Mouse (Mus musculus): ENCODE measurements around the gene Cops3. TPM values are rescaled to one million over a fixed set of nuclear protein-coding genes. Genes with fewer than 3 reads are reported as not detected.

Cops3 gene
- polyA plus RNA-seq, 1 experiment = 9.9 TPM

- peak overlapping the region; percentile 83; the same call in 1 of the 2 replicates for H3K4me3 ChIP-seq (ENCODE audit: extremely low read depth, insufficient read depth, insufficient read length)
- H3K36me3 ChIP-seq (ENCODE audit: control insufficient read depth, insufficient read depth, low read length) = peaks cover 36% of the 10 kb centered on the region
- no peak for DNase-seq (ENCODE audit: low read depth in 1 of 2, low spot score in 2 of 2)
- TF ChIP-seq CTCF (IDR thresholded peaks at IDR 0.05; ENCODE audit: extremely low read depth, insufficient read depth, insufficient read length, insufficient replicate concordance) (no peak), POLR2A (IDR thresholded peaks at IDR 0.05; ENCODE audit: low read depth, low read length) (no peak)
- H3K27me3 ChIP-seq (ENCODE audit: control insufficient read depth, insufficient read depth, low read length) = no peaks in the 10 kb centered on the region
- peak overlapping the region; percentile 19; the same call in 1 of the 2 replicates for H3K27ac ChIP-seq (ENCODE audit: insufficient read depth, low read length)
- peaks cover 6% of the 10 kb centered on the region; the same call in 1 of the 2 replicates for H3K4me1 ChIP-seq (ENCODE audit: control insufficient read depth, insufficient read depth, insufficient read length)
- WGBS = 71% methylated on average over 14 of the region's 14 CpGs
Measured at GRCm38 (mm10) chr11:59808170-59808960, 31.3 kb downstream of the Cops3 start.

- Histone ChIP-seq H3K36me3 (ENCODE audit: control insufficient read depth, insufficient read depth, low read length) (peaks cover 60% of the 10 kb centered on the region), H3K27ac (ENCODE audit: insufficient read depth, low read length) (no peak overlapping the region), H3K4me3 (ENCODE audit: extremely low read depth, insufficient read depth, insufficient read length) (no peak overlapping the region), H3K27me3 (ENCODE audit: control insufficient read depth, insufficient read depth, low read length) (no peaks in the 10 kb centered on the region), H3K4me1 (ENCODE audit: control insufficient read depth, insufficient read depth, insufficient read length) (peaks cover 4% of the 10 kb centered on the region; the same call in 1 of the 2 replicates)
- WGBS = 100% methylated on average over 2 of the region's 2 CpGs
- no peak for DNase-seq (ENCODE audit: low read depth in 1 of 2, low spot score in 2 of 2)
- no peak for TF ChIP-seq CTCF (IDR thresholded peaks at IDR 0.05; ENCODE audit: extremely low read depth, insufficient read depth, insufficient read length, insufficient replicate concordance)
- TF ChIP-seq POLR2A (IDR thresholded peaks at IDR 0.05; ENCODE audit: low read depth, low read length) = no peak
Measured at GRCm38 (mm10) chr11:59805656-59806055, 34.0 kb downstream of the Cops3 start.

GRCm38 (mm10) chr11:59805256-59805655, 34.4 kb downstream of the Cops3 start:
- Histone ChIP-seq H3K4me3 (ENCODE audit: extremely low read depth, insufficient read depth, insufficient read length) (no peak overlapping the region), H3K4me1 (ENCODE audit: control insufficient read depth, insufficient read depth, insufficient read length) (peaks cover 4% of the 10 kb centered on the region; the same call in 1 of the 2 replicates), H3K27ac (ENCODE audit: insufficient read depth, low read length) (no peak overlapping the region), H3K27me3 (ENCODE audit: control insufficient read depth, insufficient read depth, low read length) (no peaks in the 10 kb centered on the region), H3K36me3 (ENCODE audit: control insufficient read depth, insufficient read depth, low read length) (peaks cover 64% of the 10 kb centered on the region)
- TF ChIP-seq POLR2A (IDR thresholded peaks at IDR 0.05; ENCODE audit: low read depth, low read length) (no peak), CTCF (IDR thresholded peaks at IDR 0.05; ENCODE audit: extremely low read depth, insufficient read depth, insufficient read length, insufficient replicate concordance) (no peak)
- no peak for DNase-seq (ENCODE audit: low read depth in 1 of 2, low spot score in 2 of 2)
- 86% methylated on average over 1 of the region's 1 CpGs for WGBS

DNA sequence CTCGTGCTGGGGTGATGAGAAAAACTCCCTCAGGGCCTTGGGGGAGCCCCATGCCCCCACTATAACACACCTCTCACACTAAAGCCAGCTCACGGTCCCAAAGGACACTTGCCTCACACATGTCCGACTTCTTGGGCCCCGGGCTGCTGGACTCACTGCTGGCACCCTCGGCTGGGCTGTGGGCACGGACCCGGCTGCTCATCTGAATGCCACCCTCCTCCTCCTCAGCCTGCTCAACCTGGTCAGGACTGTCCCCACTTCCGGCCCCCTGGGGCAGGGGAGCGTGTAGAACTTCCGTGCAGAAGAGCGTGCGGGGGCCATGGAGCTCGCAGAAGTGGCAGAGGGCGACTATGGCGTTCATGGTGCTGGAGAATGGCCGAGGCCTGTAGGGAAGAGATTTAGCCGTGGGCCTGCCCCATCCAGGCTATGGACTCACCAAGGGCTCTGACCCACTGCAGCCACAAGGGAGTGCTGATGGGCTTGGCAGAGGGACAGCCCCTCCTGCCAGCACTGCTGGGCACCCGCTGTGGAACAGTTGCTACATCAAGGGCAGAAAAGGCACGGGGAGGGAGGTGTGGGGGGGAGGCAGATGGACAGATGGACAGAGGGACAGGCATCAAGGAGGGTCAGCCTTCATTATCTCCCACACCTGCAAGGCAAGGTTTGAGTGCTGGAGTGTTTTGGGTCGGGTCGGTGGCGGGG, 35.1 kb downstream of the Cops3 start:
- H3K4me1 ChIP-seq (ENCODE audit: control insufficient read depth, insufficient read depth, insufficient read length) = peaks cover 4% of the 10 kb centered on the region; the same call in 1 of the 2 replicates
- H3K36me3 ChIP-seq (ENCODE audit: control insufficient read depth, insufficient read depth, low read length) = peaks cover 70% of the 10 kb centered on the region
- H3K4me3 ChIP-seq (ENCODE audit: extremely low read depth, insufficient read depth, insufficient read length) = no peak overlapping the region
- DNase-seq (ENCODE audit: low read depth in 1 of 2, low spot score in 2 of 2) = no peak
- no peak overlapping the region for H3K27ac ChIP-seq (ENCODE audit: insufficient read depth, low read length)
- no peaks in the 10 kb centered on the region for H3K27me3 ChIP-seq (ENCODE audit: control insufficient read depth, insufficient read depth, low read length)
- WGBS = 92% methylated on average over 22 of the region's 22 CpGs
- TF ChIP-seq POLR2A (IDR thresholded peaks at IDR 0.05; ENCODE audit: low read depth, low read length) = no peak

- Histone ChIP-seq H3K27ac (ENCODE audit: insufficient read depth, low read length) (no peak overlapping the region), H3K36me3 (ENCODE audit: control insufficient read depth, insufficient read depth, low read length) (peaks cover 81% of the 10 kb centered on the region), H3K27me3 (ENCODE audit: control insufficient read depth, insufficient read depth, low read length) (no peaks in the 10 kb centered on the region), H3K4me3 (ENCODE audit: extremely low read depth, insufficient read depth, insufficient read length) (no peak overlapping the region), H3K4me1 (ENCODE audit: control insufficient read depth, insufficient read depth, insufficient read length) (peaks cover under 1% of the 10 kb centered on the region; the same call in 1 of the 2 replicates)
- DNase-seq (ENCODE audit: low read depth in 1 of 2, low spot score in 2 of 2) = no peak
- 94% methylated on average over 14 of the region's 14 CpGs for WGBS
- TF ChIP-seq CTCF (IDR thresholded peaks at IDR 0.05; ENCODE audit: extremely low read depth, insufficient read depth, insufficient read length, insufficient replicate concordance) = no peak
- TF ChIP-seq POLR2A (IDR thresholded peaks at IDR 0.05; ENCODE audit: low read depth, low read length) = no peak
Measured at GRCm38 (mm10) chr11:59803516-59803915, 36.1 kb downstream of the Cops3 start.

DNA sequence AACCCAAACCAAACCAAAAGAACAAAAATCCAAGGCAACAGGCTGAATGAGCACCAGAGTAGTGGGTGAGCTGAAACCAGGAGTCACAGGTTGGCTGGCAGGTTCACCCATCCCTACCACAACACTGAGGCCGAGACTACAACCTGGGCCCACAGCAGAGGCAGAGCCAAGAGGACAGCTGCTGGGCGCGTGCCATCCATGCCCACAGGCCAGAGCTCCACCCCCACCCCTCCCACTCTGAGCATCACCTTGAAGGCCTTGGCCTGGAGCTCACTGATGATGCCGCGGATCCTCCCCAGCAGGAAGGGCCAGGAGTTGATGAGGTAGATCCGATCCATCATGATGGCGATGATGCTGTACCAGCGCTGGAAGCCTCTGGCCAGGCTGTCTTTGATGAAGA, 37.8 kb downstream of the Cops3 start:
- Histone ChIP-seq H3K4me1 (ENCODE audit: control insufficient read depth, insufficient read depth, insufficient read length) (no peaks in the 10 kb centered on the region), H3K27ac (ENCODE audit: insufficient read depth, low read length) (no peak overlapping the region), H3K4me3 (ENCODE audit: extremely low read depth, insufficient read depth, insufficient read length) (no peak overlapping the region), H3K27me3 (ENCODE audit: control insufficient read depth, insufficient read depth, low read length) (no peaks in the 10 kb centered on the region), H3K36me3 (ENCODE audit: control insufficient read depth, insufficient read depth, low read length) (peaks cover 85% of the 10 kb centered on the region)
- WGBS = 98% methylated on average over 8 of the region's 8 CpGs
- TF ChIP-seq POLR2A (IDR thresholded peaks at IDR 0.05; ENCODE audit: low read depth, low read length) = no peak
- no peak for DNase-seq (ENCODE audit: low read depth in 1 of 2, low spot score in 2 of 2)

- H3K27ac ChIP-seq (ENCODE audit: insufficient read depth, low read length) = no peak overlapping the region
- DNase-seq (ENCODE audit: low read depth in 1 of 2, low spot score in 2 of 2) = no peak
- H3K27me3 ChIP-seq (ENCODE audit: control insufficient read depth, insufficient read depth, low read length) = no peaks in the 10 kb centered on the region
- no peaks in the 10 kb centered on the region for H3K4me1 ChIP-seq (ENCODE audit: control insufficient read depth, insufficient read depth, insufficient read length)
- H3K36me3 ChIP-seq (ENCODE audit: control insufficient read depth, insufficient read depth, low read length) = peaks cover 79% of the 10 kb centered on the region
- TF ChIP-seq CTCF (IDR thresholded peaks at IDR 0.05; ENCODE audit: extremely low read depth, insufficient read depth, insufficient read length, insufficient replicate concordance) = no peak
- no peak for TF ChIP-seq POLR2A (IDR thresholded peaks at IDR 0.05; ENCODE audit: low read depth, low read length)
- 96% methylated on average over 10 of the region's 10 CpGs for WGBS
- no peak overlapping the region for H3K4me3 ChIP-seq (ENCODE audit: extremely low read depth, insufficient read depth, insufficient read length)
Measured at GRCm38 (mm10) chr11:59800412-59800811, 39.2 kb downstream of the Cops3 start.
